Mouse (Mus musculus) small intestine, adult 2 months (tissue): ENCODE results near the gene Eef2k. TPM values are rescaled to one million over a fixed set of nuclear protein-coding genes. Genes with fewer than 3 reads are reported as not detected.

ENCODE experiments used
- H3K27ac ChIP-seq: fragments of 200-500 bp; 2 replicates; pipeline ENCODE4 v1.5.1; 2012; ENCODE audit warnings: low read depth, low read length, control low read depth, inconsistent platforms; ENCODE audit not compliant: insufficient read depth
- H3K27me3 ChIP-seq: fragments of 200-500 bp; 2 replicates; pipeline ENCODE4 v1.6.1; 2012; ENCODE audit warnings: mild to moderate bottlenecking, moderate library complexity, low read length, inconsistent platforms; ENCODE audit not compliant: control insufficient read depth, insufficient read depth
- H3K36me3 ChIP-seq: fragments of 200-500 bp; 2 replicates; pipeline ENCODE4 v1.6.1; 2012; ENCODE audit warnings: mild to moderate bottlenecking, low read length, control low read depth, inconsistent platforms; ENCODE audit not compliant: control insufficient read depth, insufficient read depth
- H3K4me1 ChIP-seq: fragments of 200-500 bp; 2 replicates; pipeline ENCODE4 v1.6.1; 2012; ENCODE audit warnings: low read length, inconsistent platforms, mixed read lengths; ENCODE audit not compliant: control insufficient read depth, insufficient read depth, insufficient read length
- H3K4me3 ChIP-seq: fragments of 200-500 bp; 2 replicates; pipeline ENCODE4 v1.5.1; 2012; ENCODE audit warnings: low read depth, mild to moderate bottlenecking, control low read depth, inconsistent platforms, low read length, moderate library complexity
- CTCF ChIP-seq: fragments of 200-500 bp; IDR thresholded peaks from 2 replicates; pipeline ENCODE4 v1.5.1; 2012; ENCODE audit warnings: low read depth, mild to moderate bottlenecking, control low read depth, inconsistent platforms, low read length, moderate library complexity, mixed read lengths; ENCODE audit not compliant: insufficient replicate concordance, insufficient read length; ENCODE audit errors: extremely low read depth
- POLR2A ChIP-seq: fragments of 200-500 bp; IDR thresholded peaks from 2 replicates; pipeline ENCODE4 v1.6.1; 2012; ENCODE audit warnings: low read depth, mild to moderate bottlenecking, control low read depth, inconsistent platforms, low read length, moderate library complexity
- WGBS: fragments of 180-500 bp; shearing (Covaris S2); methylation state at CpG from one replicate; pipeline ENCODE4 v1.1.7; 2018; 5-methylcytosine and 5-hydroxymethylcytosine counted together
- polyA plus RNA-seq: library from polyadenylated mRNA; depleted of rRNA; stranded (reverse); fragments of >200 nt; gene quantifications from 2 replicates; pipeline ENCODE4 v1.2.3, GENCODE M21; 2012

Gene Eef2k
- polyA plus RNA-seq, 1 experiment, result 22.8 TPM

GRCm38 (mm10) chr7:120835449-120836359 lies 6.9 kb upstream of the Eef2k start:
- H3K27me3 ChIP-seq, result no peaks in the 10 kb centered on the region
- WGBS, result under 1% methylated on average over 41 of the region's 41 CpGs
- peak overlapping the region; percentile 70 for H3K4me3 ChIP-seq
- peaks cover 6% of the 10 kb centered on the region; the same call in 1 of the 2 replicates for H3K4me1 ChIP-seq
- H3K27ac ChIP-seq, result peak overlapping the region; percentile 78
- H3K36me3 ChIP-seq, result no peaks in the 10 kb centered on the region
- TF ChIP-seq CTCF (peak; percentile 99), POLR2A (no peak)

GRCm38 (mm10) chr7:120836361-120836760 lies 6.3 kb upstream of the Eef2k start:
- H3K27me3 ChIP-seq, result no peaks in the 10 kb centered on the region
- no peak for TF ChIP-seq CTCF
- TF ChIP-seq POLR2A, result no peak
- H3K4me1 ChIP-seq, result peaks cover 4% of the 10 kb centered on the region; the same call in 1 of the 2 replicates
- H3K4me3 ChIP-seq, result peak overlapping the region; percentile 40
- H3K36me3 ChIP-seq, result no peaks in the 10 kb centered on the region
- WGBS, result 6% methylated on average over 12 of the region's 12 CpGs
- H3K27ac ChIP-seq, result no peak overlapping the region

- Histone ChIP-seq H3K4me1 (peaks cover 3% of the 10 kb centered on the region; the same call in 1 of the 2 replicates), H3K27me3 (no peaks in the 10 kb centered on the region), H3K36me3 (no peaks in the 10 kb centered on the region), H3K4me3 (no peak overlapping the region), H3K27ac (no peak overlapping the region)
- WGBS, result 80% methylated on average over 5 of the region's 5 CpGs
- TF ChIP-seq POLR2A (no peak), CTCF (no peak)
Observed at GRCm38 (mm10) chr7:120838436-120839160, 4.0 kb upstream of the Eef2k start.

- Histone ChIP-seq H3K4me3 (no peak overlapping the region), H3K4me1 (peaks cover 13% of the 10 kb centered on the region; the same call in 1 of the 2 replicates), H3K27ac (no peak overlapping the region), H3K36me3 (no peaks in the 10 kb centered on the region), H3K27me3 (no peaks in the 10 kb centered on the region)
- TF ChIP-seq CTCF, result no peak
- TF ChIP-seq POLR2A, result no peak
- WGBS, result 93% methylated on average over 2 of the region's 2 CpGs
Observed at GRCm38 (mm10) chr7:120839786-120840185, 2.8 kb upstream of the Eef2k start.

- under 1% methylated on average over 40 of the region's 40 CpGs for WGBS
- Histone ChIP-seq H3K4me3 (peak overlapping the region; percentile 86), H3K36me3 (0 out of 2 replicates have a peak, but pooled peaks cover 2% of the 10 kb centered on the region), H3K27me3 (no peaks in the 10 kb centered on the region), H3K27ac (peak overlapping the region; percentile 74), H3K4me1 (peaks cover 10% of the 10 kb centered on the region; the same call in 1 of the 2 replicates)
- TF ChIP-seq POLR2A (peak; percentile 34; the same call in 1 of the 2 replicates), CTCF (no peak)
Observed at GRCm38 (mm10) chr7:120843037-120843621, 498 bp downstream of the Eef2k start.

GRCm38 (mm10) chr7:120843852-120844435 lies 1.3 kb downstream of the Eef2k start:
- peak overlapping the region; percentile 86 for H3K4me3 ChIP-seq
- H3K36me3 ChIP-seq, result 0 out of 2 replicates have a peak, but pooled peaks cover 2% of the 10 kb centered on the region
- no peaks in the 10 kb centered on the region for H3K27me3 ChIP-seq
- WGBS, result 6% methylated on average over 16 of the region's 16 CpGs
- H3K27ac ChIP-seq, result peak overlapping the region; percentile 74; the same call in 1 of the 2 replicates
- H3K4me1 ChIP-seq, result peaks cover 16% of the 10 kb centered on the region; the same call in 1 of the 2 replicates
- TF ChIP-seq CTCF (no peak), POLR2A (no peak)
